Mouse (Mus musculus): ENCODE measurements around the gene Slc38a6.

Gene Slc38a6

GRCm38 (mm10) chr12:73382290-73383178 lies 96.0 kb downstream of the Slc38a6 start:
- DNase-seq (ENCODE audit: extremely low read depth, low read depth, low spot score) = no peak

- no peak for DNase-seq (ENCODE audit: extremely low read depth, low read depth, low spot score)
Measured at GRCm38 (mm10) chr12:73383179-73383510, 96.6 kb downstream of the Slc38a6 start.

- no peak for DNase-seq (ENCODE audit: extremely low read depth, low read depth, low spot score)
Measured at GRCm38 (mm10) chr12:73383861-73384260, 97.3 kb downstream of the Slc38a6 start.

GRCm38 (mm10) chr12:73384747-73385146 lies 98.2 kb downstream of the Slc38a6 start:
- no peak for DNase-seq (ENCODE audit: extremely low read depth, low read depth, low spot score)

GRCm38 (mm10) chr12:73392507-73392906 lies 105.9 kb downstream of the Slc38a6 start:
- DNase-seq (ENCODE audit: extremely low read depth, low read depth, low spot score) = no peak

- no peak for DNase-seq (ENCODE audit: extremely low read depth, low read depth, low spot score)
Measured at GRCm38 (mm10) chr12:73393018-73393417, 106.4 kb downstream of the Slc38a6 start.

GRCm38 (mm10) chr12:73393881-73394291 lies 107.3 kb downstream of the Slc38a6 start:
- DNase-seq (ENCODE audit: extremely low read depth, low read depth, low spot score) = no peak

- no peak for DNase-seq (ENCODE audit: extremely low read depth, low read depth, low spot score)
Measured at GRCm38 (mm10) chr12:73394571-73394970, 108.0 kb downstream of the Slc38a6 start.

- no peak for DNase-seq (ENCODE audit: extremely low read depth, low read depth, low spot score)
Measured at GRCm38 (mm10) chr12:73399426-73399825, 112.8 kb downstream of the Slc38a6 start.

GRCm38 (mm10) chr12:73400481-73401025 lies 114.0 kb downstream of the Slc38a6 start:
- DNase-seq (ENCODE audit: extremely low read depth, low read depth, low spot score) = no peak

GRCm38 (mm10) chr12:73401520-73402130 lies 115.0 kb downstream of the Slc38a6 start:
- DNase-seq (ENCODE audit: extremely low read depth, low read depth, low spot score) = no peak

GRCm38 (mm10) chr12:73402137-73402712 lies 115.6 kb downstream of the Slc38a6 start:
- DNase-seq (ENCODE audit: extremely low read depth, low read depth, low spot score) = no peak

- DNase-seq (ENCODE audit: extremely low read depth, low read depth, low spot score) = no peak
Measured at GRCm38 (mm10) chr12:73402851-73403665, 116.5 kb downstream of the Slc38a6 start.
